Comparison of ENCODE assay signal across 14 mouse cellular contexts in the genomic region with DNA sequence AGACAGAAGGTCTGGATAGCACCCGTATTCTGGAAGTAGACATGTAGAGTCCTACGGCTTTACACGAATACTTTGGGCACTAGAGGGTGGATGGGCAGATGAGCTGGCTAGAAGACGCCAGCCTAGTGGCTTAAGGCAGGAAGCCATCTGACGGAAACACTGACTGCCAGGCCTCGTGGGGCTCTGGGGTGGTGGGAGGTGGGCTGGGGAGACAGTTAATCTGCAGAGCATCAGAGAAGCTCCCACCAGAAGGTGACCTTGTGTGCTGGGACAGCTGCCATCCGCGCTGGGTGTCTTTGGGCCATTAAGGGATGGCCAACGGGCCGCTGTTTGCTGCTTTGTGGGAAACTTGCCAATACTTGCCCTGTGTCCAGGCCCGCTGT. TPM values are rescaled to one million over a fixed set of nuclear protein-coding genes. Genes with fewer than 3 reads are reported as not detected.
DNase-seq lines count a peak whose midpoint lies in the region; ATAC-seq lines count a peak whose summit lies in the region.
"Had no signal": no experiment of that assay in that cellular context is flagged by ENCODE, and none has a peak within 500 bp of the region (broad histone marks: within the 10 kb centered on the region; RNA-seq: fewer than 3 reads in every experiment).

No protein-coding gene starts in this region.

- H3K36me3 ChIP-seq in heart, embryonic 12.5 days, result no peaks in the 10 kb centered on the region
- H3K36me3 ChIP-seq in embryonic facial prominence, embryonic 10.5 days (replicated peaks), result peaks cover 57% of the 10 kb centered on the region
- no peaks in the 10 kb centered on the region for H3K36me3 ChIP-seq in liver, embryonic 13.5 days

- intact Hi-C loops in heart, postnatal 25 days (cut with DNase I), result no loop called here

- no peak for DNase-seq in heart, postnatal 25 days (ENCODE audit: low spot score)
- peak; percentile 16 for DNase-seq in MN1 (ENCODE audit: low spot score)
- no peak for DNase-seq in embryonic facial prominence, embryonic 10.5 days (ENCODE audit: low spot score)
- no peak for DNase-seq in liver, embryonic 13.5 days
- no peak for DNase-seq in embryo, embryonic 10 days (ENCODE audit: low spot score)

- no peak overlapping the region for H3K9ac ChIP-seq in heart, embryonic 12.5 days
- no peak overlapping the region for H3K9ac ChIP-seq in liver, embryonic 13.5 days

- peaks cover 28% of the 10 kb centered on the region for H3K4me1 ChIP-seq in heart, embryonic 12.5 days (replicated peaks)
- H3K4me1 ChIP-seq in embryonic facial prominence, embryonic 10.5 days, result peaks cover 36% of the 10 kb centered on the region
- H3K4me1 ChIP-seq in liver, embryonic 13.5 days (replicated peaks), result peaks cover 34% of the 10 kb centered on the region

- no peak overlapping the region for H3K4me2 ChIP-seq in heart, embryonic 12.5 days
- H3K4me2 ChIP-seq in liver, embryonic 13.5 days, result no peak overlapping the region

- peak overlapping the region; percentile 50; the same call in 1 of the 2 replicates for H3K27ac ChIP-seq in heart, embryonic 12.5 days (ENCODE audit: poor library complexity, severe bottlenecking)
- peak overlapping the region; percentile 2 for H3K27ac ChIP-seq in embryonic facial prominence, embryonic 10.5 days (replicated peaks)
- H3K27ac ChIP-seq in liver, embryonic 13.5 days, result peak overlapping the region; percentile 27; the same call in 1 of the 2 replicates

- no peak overlapping the region for H3K4me3 ChIP-seq in heart, embryonic 12.5 days
- no peak overlapping the region for H3K4me3 ChIP-seq in embryonic facial prominence, embryonic 10.5 days
- H3K4me3 ChIP-seq in liver, embryonic 13.5 days (replicated peaks), result no peak overlapping the region
- H3K4me3 ChIP-seq: myocyte had no signal

- 63% methylated on average over 11 of the region's 11 CpGs for WGBS in heart, embryonic 12.5 days
- 83% methylated on average over 11 of the region's 11 CpGs for WGBS in embryonic facial prominence, embryonic 10.5 days
- 22% methylated on average over 11 of the region's 11 CpGs for WGBS in liver, embryonic 13.5 days (ENCODE audit: insufficient replicate concordance)

- peaks cover 22% of the 10 kb centered on the region for H3K27me3 ChIP-seq in heart, embryonic 12.5 days (replicated peaks)
- no peaks in the 10 kb centered on the region; the same call in 1 of the 2 replicates for H3K27me3 ChIP-seq in embryonic facial prominence, embryonic 10.5 days (replicated peaks; ENCODE audit: low read depth, poor library complexity, severe bottlenecking)
- H3K27me3 ChIP-seq in liver, embryonic 13.5 days, result no peaks in the 10 kb centered on the region

- peak; percentile 28 for ATAC-seq in heart, embryonic 12.5 days (ENCODE audit: insufficient number of reproducible peaks, low FRiP score)
- ATAC-seq in liver, embryonic 13.5 days (ENCODE audit: low read depth), result no peak
- no peak for ATAC-seq in inflammation-experienced regulatory T-cells, adult 6 months
- ATAC-seq in monocyte, adult 5-6 weeks (replicated peaks; ENCODE audit: insufficient number of reproducible peaks, low FRiP score, low TSS enrichment, poor library complexity, severe bottlenecking), result no peak
- ATAC-seq: intestine, embryonic 16.5 days had no signal

- no peaks in the 10 kb centered on the region for H3K9me3 ChIP-seq in heart, embryonic 12.5 days (replicated peaks)
- no peaks in the 10 kb centered on the region for H3K9me3 ChIP-seq in embryonic facial prominence, embryonic 10.5 days
- H3K9me3 ChIP-seq in liver, embryonic 13.5 days (replicated peaks), result no peaks in the 10 kb centered on the region

RNA-seq across cellular contexts. Expression of a gene that starts 30.1 kb away (rescaled TPM):
- polyA plus RNA-seq in heart, embryonic 12.5 days (2016; fragmentation: Nextera tagmentation; extraction: Ambion mirVana), result not detected in 2 replicates
- total RNA-seq in heart, postnatal 25 days (2021), result not detected
- not detected in 2 replicates for polyA plus RNA-seq in embryonic facial prominence, embryonic 10.5 days (2016; fragmentation: Nextera tagmentation; extraction: Ambion mirVana)
- not detected in 2 replicates for polyA plus RNA-seq in liver, embryonic 13.5 days (2015; fragmentation: Nextera tagmentation; extraction: Ambion mirVana)
- polyA plus RNA-seq in inflammation-experienced regulatory T-cells, adult 6 months (2017; shearing (Covaris generic)), result under 1 TPM in 1 of 3 experiments, not detected in 2; 0.16 TPM
- total RNA-seq in monocyte, adult 5-6 weeks (2017), result not detected in 3 replicates
- total RNA-seq: layer of hippocampus, postnatal 36 days had no signal
- polyA plus RNA-seq: intestine, embryonic 16.5 days; liver, embryonic 16.5 days; myocyte had no signal

RNA-seq across cellular contexts. Expression of a gene that starts 42.3 kb away (rescaled TPM):
- polyA plus RNA-seq in heart, embryonic 12.5 days (2016; fragmentation: Nextera tagmentation; extraction: Ambion mirVana), result not detected in 2 replicates
- not detected for total RNA-seq in heart, postnatal 25 days (2021)
- polyA plus RNA-seq in embryonic facial prominence, embryonic 10.5 days (2016; fragmentation: Nextera tagmentation; extraction: Ambion mirVana), result not detected in 2 replicates
- not detected in 2 replicates for polyA plus RNA-seq in liver, embryonic 13.5 days (2015; fragmentation: Nextera tagmentation; extraction: Ambion mirVana)
- not detected for polyA plus RNA-seq in inflammation-experienced regulatory T-cells, adult 6 months (2017; shearing (Covaris generic))
- total RNA-seq in monocyte, adult 5-6 weeks (2017), result not detected in 3 replicates
- total RNA-seq: heart, adult 8-10 months; layer of hippocampus, postnatal 36 days had no signal
- polyA plus RNA-seq: erythroblast, embryonic 14.5 days; intestine, embryonic 16.5 days; liver, embryonic 16.5 days; myocyte had no signal

RNA-seq across cellular contexts. Expression of a gene that starts 50.0 kb away (rescaled TPM):
- 46.4 and 48.3 TPM in 2 replicates for polyA plus RNA-seq in heart, embryonic 12.5 days (2016; fragmentation: Nextera tagmentation; extraction: Ambion mirVana)
- 10 to 100 TPM; 28.9 to 31.9 TPM for total RNA-seq in heart, postnatal 25 days (2021)
- polyA plus RNA-seq in embryonic facial prominence, embryonic 10.5 days (2016; fragmentation: Nextera tagmentation; extraction: Ambion mirVana), result 54.2 and 56.1 TPM in 2 replicates
- 11.8 and 12.4 TPM in 2 replicates for polyA plus RNA-seq in liver, embryonic 13.5 days (2015; fragmentation: Nextera tagmentation; extraction: Ambion mirVana)
- 10 to 100 TPM; 12.3 to 23.7 (median 23.2) TPM for polyA plus RNA-seq in inflammation-experienced regulatory T-cells, adult 6 months (2017; shearing (Covaris generic))
- total RNA-seq in monocyte, adult 5-6 weeks (2017), result 52.2 to 70.8 TPM (median 69.8 TPM) in 3 replicates
